Comparison of ENCODE assay signal across 9 mouse cellular contexts in genomic region chr4:154336650-154337049, GRCm38 (mm10). TPM values are rescaled to one million over a fixed set of nuclear protein-coding genes. Genes with fewer than 3 reads are reported as not detected.
A peak's percentile ranks its signal among the peaks of the same experiment; 100 is the strongest.
DNase-seq lines count a peak whose midpoint lies in the region; ATAC-seq and TF ChIP-seq lines count a peak whose summit lies in the region.
"Had no signal": no experiment of that assay in that cellular context is flagged by ENCODE, and none has a peak within 500 bp of the region (broad histone marks: within the 10 kb centered on the region; RNA-seq: fewer than 3 reads in every experiment).

No protein-coding gene starts in this region.

- no peak overlapping the region for H3K4me2 ChIP-seq in kidney, embryonic 14.5 days (replicated peaks; ENCODE audit: low read depth, low read length)
- H3K4me2 ChIP-seq in midbrain, embryonic 12.5 days (replicated peaks) = no peak overlapping the region

- peak; percentile 50 for ATAC-seq in kidney, embryonic 14.5 days (ENCODE audit: low FRiP score, low TSS enrichment)
- no peak; the same call in 1 of the 2 replicates for ATAC-seq in midbrain, embryonic 12.5 days (ENCODE audit: low FRiP score, low read depth)
- no peak for ATAC-seq in activated CD4-positive, CD25-positive, alpha-beta regulatory T cell, adult 4 months
- no peak for ATAC-seq in erythroblast, adult 5-6 weeks (replicated peaks; ENCODE audit: low FRiP score, poor library complexity, severe bottlenecking)

- no peak overlapping the region for H3K4me3 ChIP-seq in cerebellum, adult 2 months (replicated peaks; ENCODE audit: insufficient read depth, low read depth, low read length)
- H3K4me3 ChIP-seq in kidney, embryonic 14.5 days (ENCODE audit: low read length) = no peak overlapping the region
- no peak overlapping the region for H3K4me3 ChIP-seq in midbrain, embryonic 12.5 days
- H3K4me3 ChIP-seq: neural tube, embryonic 12.5 days had no signal

- TF ChIP-seq POLR2A in cerebellum, adult 2 months (IDR thresholded peaks at IDR 0.05; ENCODE audit: borderline replicate concordance, insufficient read depth, low read length) = no peak

- no peak for TF ChIP-seq CTCF in cerebellum, adult 2 months (IDR thresholded peaks at IDR 0.05; ENCODE audit: borderline replicate concordance, insufficient read depth, low read depth, low read length)

- H3K36me3 ChIP-seq in kidney, embryonic 14.5 days (ENCODE audit: control insufficient read depth, insufficient read depth, low read length) = no peaks in the 10 kb centered on the region
- H3K36me3 ChIP-seq in midbrain, embryonic 12.5 days = 0 out of 2 replicates have a peak, but pooled peaks cover 7% of the 10 kb centered on the region

- no peak for DNase-seq in cerebellum, adult 2 months
- no peak for DNase-seq in cerebellum, postnatal 4 days (ENCODE audit: low spot score in 2 of 2)
- DNase-seq in heart, adult 18-20 months = peak; percentile 52 to 84
- no peak for DNase-seq in cerebellum, adult 9-11 months

- H3K27me3 ChIP-seq in cerebellum, adult 2 months (ENCODE audit: control insufficient read depth, insufficient read depth, low read length) = no peaks in the 10 kb centered on the region
- peaks cover 68% of the 10 kb centered on the region for H3K27me3 ChIP-seq in kidney, embryonic 14.5 days (ENCODE audit: control insufficient read depth, insufficient read depth, low read length)
- H3K27me3 ChIP-seq in midbrain, embryonic 12.5 days = peaks cover 51% of the 10 kb centered on the region

- peak overlapping the region; percentile 11; the same call in 1 of the 2 replicates for H3K27ac ChIP-seq in cerebellum, adult 2 months (ENCODE audit: insufficient read depth, low read length)
- peak overlapping the region; percentile 30; the same call in 1 of the 2 replicates for H3K27ac ChIP-seq in kidney, embryonic 14.5 days (ENCODE audit: low read depth, low read length)
- 0 out of 2 replicates have a peak overlapping the region, but pooled peaks have one; percentile 15 for H3K27ac ChIP-seq in midbrain, embryonic 12.5 days (replicated peaks)
- H3K27ac ChIP-seq: neural tube, embryonic 12.5 days had no signal

- no peaks in the 10 kb centered on the region for H3K9me3 ChIP-seq in kidney, embryonic 14.5 days (ENCODE audit: control insufficient read depth, low read length)
- H3K9me3 ChIP-seq in midbrain, embryonic 12.5 days = no peaks in the 10 kb centered on the region
- H3K9me3 ChIP-seq: neural tube, embryonic 12.5 days had no signal

- no peaks in the 10 kb centered on the region for H3K4me1 ChIP-seq in cerebellum, adult 2 months (ENCODE audit: control insufficient read depth, insufficient read depth, low read length)
- H3K4me1 ChIP-seq in kidney, embryonic 14.5 days (ENCODE audit: control insufficient read depth, insufficient read depth, low read length) = peaks cover 26% of the 10 kb centered on the region
- peaks cover 25% of the 10 kb centered on the region for H3K4me1 ChIP-seq in midbrain, embryonic 12.5 days

- WGBS in cerebellum, adult 2 months = 44% methylated on average over 10 of the region's 10 CpGs
- 13% methylated on average over 10 of the region's 10 CpGs for WGBS in kidney, embryonic 14.5 days
- 6% methylated on average over 10 of the region's 10 CpGs for WGBS in midbrain, embryonic 12.5 days

- H3K9ac ChIP-seq in kidney, embryonic 14.5 days (ENCODE audit: low read depth, low read length) = no peak overlapping the region
- no peak overlapping the region for H3K9ac ChIP-seq in midbrain, embryonic 12.5 days (replicated peaks)
- H3K9ac ChIP-seq: neural tube, embryonic 12.5 days had no signal

RNA-seq across cellular contexts. Expression of gene B230104I21Rik, which starts 0.7 kb away (rescaled TPM):
- polyA plus RNA-seq in cerebellum, adult 2 months (2012; rRNA removed) = 0.13 TPM in 2 replicates
- not detected for total RNA-seq in heart, adult 18-20 months (2021)
- not detected in 2 replicates for polyA plus RNA-seq in kidney, embryonic 14.5 days (2014; fragmentation: Nextera tagmentation; extraction: Ambion mirVana)
- polyA plus RNA-seq in midbrain, embryonic 12.5 days (2016; fragmentation: Nextera tagmentation; extraction: Ambion mirVana) = not detected in 2 replicates
- not detected for polyA plus RNA-seq in activated CD4-positive, CD25-positive, alpha-beta regulatory T cell, adult 4 months (2017; shearing (Covaris generic))
- not detected in 2 replicates for total RNA-seq in erythroblast, adult 5-6 weeks (2015; ENCODE audit: low replicate concordance)
- total RNA-seq in erythroblast, adult 5-6 weeks (2017; ENCODE audit: low replicate concordance) = not detected in 2 replicates
- polyA plus RNA-seq: neural tube, embryonic 12.5 days had no signal

RNA-seq across cellular contexts. Expression of gene Arhgef16, which starts 35.2 kb away (rescaled TPM):
- 0.90 and 1.0 TPM in 2 replicates for polyA plus RNA-seq in cerebellum, adult 2 months (2012; rRNA removed)
- under 1 TPM; 0.46 to 0.52 TPM for total RNA-seq in heart, adult 18-20 months (2021)
- polyA plus RNA-seq in kidney, embryonic 14.5 days (2014; fragmentation: Nextera tagmentation; extraction: Ambion mirVana) = 16.3 and 28.2 TPM in 2 replicates
- 0.34 and 0.50 TPM in 2 replicates for polyA plus RNA-seq in midbrain, embryonic 12.5 days (2016; fragmentation: Nextera tagmentation; extraction: Ambion mirVana)
- polyA plus RNA-seq in activated CD4-positive, CD25-positive, alpha-beta regulatory T cell, adult 4 months (2017; shearing (Covaris generic)) = 1 to 10 TPM; 4.8 to 5.0 TPM
- total RNA-seq in erythroblast, adult 5-6 weeks (2015; ENCODE audit: low replicate concordance) = not detected in 2 replicates
- not detected in 2 replicates for total RNA-seq in erythroblast, adult 5-6 weeks (2017; ENCODE audit: low replicate concordance)

Comparison
In these comparisons a context has a peak if more than half of its experiments do, and no peak if none do; other contexts are left out.
1. DNase-seq: peak in heart, adult 18-20 months (2 of 2); none in cerebellum, adult 2 months (0 of 2), cerebellum, postnatal 4 days (0 of 2) and cerebellum, adult 9-11 months (single experiment).
2. Peak in every context shown above with its lines, with median percentiles within 50 percentile points of each other: H3K27ac ChIP-seq.